Mouse (Mus musculus): ENCODE results near the gene Gm16867.
"Not testable (repeated sequence)": the region's sequence is repeated elsewhere in the genome, so short reads cannot be mapped to it uniquely, and the experiment has no call there.

Gene Gm16867

GRCm38 (mm10) chr14:69503174-69503573 is at the start of gene Gm16867:
Gene Gm16867 (minus strand): TSS chr14:69503362.
- DNase-seq = not testable (repeated sequence)

- not testable (repeated sequence) for DNase-seq
Measured at GRCm38 (mm10) chr14:69547310-69547709, 44.1 kb upstream of the Gm16867 start.

GRCm38 (mm10) chr14:69545052-69545451 is 41.9 kb upstream of the Gm16867 start:
- not testable (repeated sequence) for DNase-seq

GRCm38 (mm10) chr14:69544033-69544432 is 40.9 kb upstream of the Gm16867 start:
- not testable (repeated sequence) for DNase-seq

GRCm38 (mm10) chr14:69542695-69543094 is 39.5 kb upstream of the Gm16867 start:
- DNase-seq = not testable (repeated sequence)

- DNase-seq = not testable (repeated sequence)
Measured at GRCm38 (mm10) chr14:69540113-69540512, 37.0 kb upstream of the Gm16867 start.

GRCm38 (mm10) chr14:69536539-69536938 is 33.4 kb upstream of the Gm16867 start:
- DNase-seq = not testable (repeated sequence)

- DNase-seq = not testable (repeated sequence)
Measured at GRCm38 (mm10) chr14:69526202-69526601, 23.0 kb upstream of the Gm16867 start.

- DNase-seq = not testable (repeated sequence)
Measured at GRCm38 (mm10) chr14:69523001-69523400, 19.8 kb upstream of the Gm16867 start.

GRCm38 (mm10) chr14:69520810-69521209 is 17.6 kb upstream of the Gm16867 start:
- not testable (repeated sequence) for DNase-seq

GRCm38 (mm10) chr14:69512449-69512848 is 9.3 kb upstream of the Gm16867 start, which contains the start of gene Gm27179:
Gene Gm27179 (minus strand): TSS chr14:69512549.
- DNase-seq = not testable (repeated sequence)

- not testable (repeated sequence) for DNase-seq
Measured at GRCm38 (mm10) chr14:69507000-69507399, 3.8 kb upstream of the Gm16867 start.

- not testable (repeated sequence) for DNase-seq
Measured at GRCm38 (mm10) chr14:69502440-69503150, 567 bp downstream of the Gm16867 start.

- not testable (repeated sequence) for DNase-seq
Measured at GRCm38 (mm10) chr14:69496259-69496658, 6.9 kb downstream of the Gm16867 start.

- DNase-seq = not testable (repeated sequence)
Measured at GRCm38 (mm10) chr14:69494946-69495345, 8.2 kb downstream of the Gm16867 start.

- not testable (repeated sequence) for DNase-seq
Measured at GRCm38 (mm10) chr14:69494522-69494921, 8.6 kb downstream of the Gm16867 start.

GRCm38 (mm10) chr14:69488001-69488400 is 15.2 kb downstream of the Gm16867 start:
- not testable (repeated sequence) for DNase-seq

- DNase-seq = not testable (repeated sequence)
Measured at GRCm38 (mm10) chr14:69485466-69486135, 17.6 kb downstream of the Gm16867 start.

GRCm38 (mm10) chr14:69473941-69474646 is 29.1 kb downstream of the Gm16867 start:
- not testable (repeated sequence) for DNase-seq

GRCm38 (mm10) chr14:69473322-69473721 is 29.8 kb downstream of the Gm16867 start:
- DNase-seq = not testable (repeated sequence)

- not testable (repeated sequence) for DNase-seq
Measured at GRCm38 (mm10) chr14:69470122-69470708, 32.9 kb downstream of the Gm16867 start.

- DNase-seq = not testable (repeated sequence)
Measured at GRCm38 (mm10) chr14:69467612-69468366, 35.4 kb downstream of the Gm16867 start.
